Mouse (Mus musculus): ENCODE data around the gene Gm4969.

- TF ChIP-seq POLR2A (IDR thresholded peaks at IDR 0.05; ENCODE audit: insufficient read depth, low read depth, low read length) (no peak), CTCF (IDR thresholded peaks at IDR 0.05) (no peak)
Measured at GRCm38 (mm10) chr7:19055108-19055507, 63.1 kb downstream of the Gm4969 start.
